Mouse (Mus musculus): ENCODE data around the gene Akr1b8.
"Not testable (repeated sequence)": the region's sequence is repeated elsewhere in the genome, so short reads cannot be mapped to it uniquely, and the experiment has no call there.

Gene Akr1b8

DNA sequence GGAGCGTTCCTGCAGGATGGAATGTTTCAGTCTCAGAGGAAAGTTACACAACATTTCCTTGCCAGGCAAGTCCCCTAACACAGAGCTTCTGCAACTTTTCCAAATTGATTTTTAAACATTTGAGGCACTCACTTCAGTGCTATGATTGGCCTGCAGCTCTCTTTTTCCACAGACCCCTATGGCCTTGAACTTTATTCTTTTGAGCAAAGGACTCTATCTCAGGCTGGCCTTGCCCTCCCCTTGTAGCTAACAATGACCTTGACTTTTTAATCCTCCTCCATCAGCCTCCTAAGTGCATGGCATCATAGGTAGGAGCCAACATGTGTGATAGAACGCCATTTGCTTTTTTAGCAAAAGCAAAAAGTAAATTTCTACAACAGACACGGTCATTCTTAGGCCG lies 52.8 kb downstream of the Akr1b8 start:
- DNase-seq = no peak

DNA sequence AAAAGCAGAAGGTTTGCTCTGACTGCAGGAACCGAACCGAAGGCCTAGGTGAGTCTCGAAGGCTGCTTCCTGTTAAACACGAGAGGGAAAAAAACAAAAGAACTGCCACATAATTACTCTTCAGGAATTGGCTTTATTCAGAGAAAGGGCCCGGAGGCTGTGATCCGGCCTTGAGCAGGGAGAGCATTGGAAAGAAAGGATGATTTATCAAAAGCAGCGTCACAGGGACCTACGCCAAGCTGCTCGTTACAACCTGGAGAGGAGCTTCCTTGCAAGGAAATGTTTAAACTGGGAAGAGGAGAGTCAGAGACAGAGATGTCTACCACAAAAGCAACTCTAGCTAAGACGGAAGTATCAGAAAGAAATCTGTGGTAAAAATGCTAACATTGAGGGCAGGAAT lies 53.5 kb downstream of the Akr1b8 start:
- no peak for DNase-seq

DNA sequence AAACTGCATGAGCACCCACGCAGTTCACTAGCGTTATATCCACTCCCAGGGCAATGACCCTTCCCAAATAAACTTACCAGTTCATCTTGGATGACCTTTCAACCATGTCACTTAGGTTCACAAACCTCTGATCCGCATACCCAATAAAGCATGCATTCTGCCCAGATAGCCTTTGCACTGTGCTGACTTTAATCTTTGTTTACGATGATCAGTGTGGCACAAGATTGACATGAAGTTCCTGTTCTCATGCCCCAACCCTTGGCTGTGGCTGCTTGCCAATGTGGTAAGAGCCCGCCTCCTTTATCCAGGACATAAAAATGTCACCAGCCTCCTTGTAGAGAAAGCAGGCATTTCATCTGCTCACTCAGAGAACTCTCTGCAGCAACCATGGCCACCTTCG lies 58.1 kb downstream of the Akr1b8 start, which contains the start of gene Akr1b7:
TSS of gene Akr1b7 (plus strand) at position 312 of the 400 bp plus-strand sequence.
- DNase-seq = peak; percentile 26

DNA sequence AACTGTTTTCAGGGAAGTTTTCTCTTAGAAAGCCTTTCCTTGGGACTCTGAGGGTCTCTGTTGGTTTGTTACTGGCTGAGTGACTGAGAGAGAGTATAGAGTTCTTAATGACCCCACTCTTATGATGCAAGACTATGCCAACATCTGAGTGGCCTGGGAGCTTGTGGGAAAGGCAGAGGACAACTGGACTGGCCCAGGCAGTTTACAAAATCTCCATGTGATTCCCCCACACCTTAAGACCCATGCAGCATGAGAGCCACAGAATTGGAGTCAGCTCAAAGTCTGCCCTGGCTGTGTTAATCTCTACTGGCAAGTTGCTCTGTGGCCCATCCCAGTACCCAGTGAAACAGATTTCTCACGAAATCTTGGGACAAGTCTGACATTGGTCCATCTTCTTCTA lies 58.8 kb downstream of the Akr1b8 start:
- DNase-seq = no peak

DNA sequence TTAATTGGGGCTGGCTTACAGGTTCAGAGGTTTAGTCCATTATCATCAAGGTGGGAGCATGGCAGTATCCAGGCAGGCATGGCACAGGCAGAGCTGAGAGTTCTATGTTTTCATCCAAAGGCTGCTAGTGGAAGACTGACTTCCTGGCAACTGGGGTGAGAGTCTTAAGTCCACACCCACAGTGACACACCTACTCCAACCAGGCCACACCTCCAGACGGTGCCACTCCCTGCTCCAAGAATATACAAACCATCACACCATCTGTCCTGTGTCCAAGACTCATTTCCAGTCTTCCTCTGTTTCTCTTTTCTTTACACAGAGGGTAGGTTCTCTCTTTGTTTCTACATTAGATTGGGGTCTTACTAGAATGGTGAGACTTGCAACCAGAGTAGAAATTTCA lies 59.5 kb downstream of the Akr1b8 start:
- DNase-seq = not testable (repeated sequence)

DNA sequence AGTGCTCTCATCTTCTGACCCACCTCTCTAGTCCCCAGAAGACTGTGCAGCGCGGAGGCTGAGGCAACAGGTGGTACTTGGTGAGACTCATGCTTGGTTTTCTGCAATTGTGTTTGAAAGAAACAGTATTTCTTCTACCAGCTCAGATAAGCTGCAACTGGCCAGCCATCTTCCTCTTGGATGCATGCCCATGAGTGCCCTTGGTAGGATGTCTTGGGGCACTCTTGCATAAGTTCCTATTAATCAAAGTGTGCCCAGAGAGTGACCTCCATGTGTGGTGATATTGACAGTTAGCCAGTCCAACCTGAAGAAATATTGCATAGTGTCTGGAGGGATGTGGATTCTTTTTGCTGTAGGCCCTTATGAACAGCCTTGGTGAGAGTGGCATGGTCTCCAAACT lies 62.6 kb downstream of the Akr1b8 start:
- DNase-seq = no peak

Data from lung, postnatal 14 days (tissue).